Mouse (Mus musculus): ENCODE data around the gene Oscp1. TPM values are rescaled to one million over a fixed set of nuclear protein-coding genes. Genes with fewer than 3 reads are reported as not detected.

Oscp1 gene
- polyA plus RNA-seq (2012; fragmentation: generic; extraction: Trizol): 11.1 TPM
- long read RNA-seq, experiment 1, full-length matches to known transcripts: 9 of 11 reads
- long read RNA-seq, experiment 1, partial matches to known transcripts: 0 of 11 reads
- long read RNA-seq, experiment 1, other reads (novel, unspliced or antisense): 2 of 11 reads
- long read RNA-seq, experiment 2, full-length matches to known transcripts: 28 of 30 reads
- long read RNA-seq, experiment 2, partial matches to known transcripts: 0 of 30 reads
- long read RNA-seq, experiment 2, other reads (novel, unspliced or antisense): 2 of 30 reads

DNA sequence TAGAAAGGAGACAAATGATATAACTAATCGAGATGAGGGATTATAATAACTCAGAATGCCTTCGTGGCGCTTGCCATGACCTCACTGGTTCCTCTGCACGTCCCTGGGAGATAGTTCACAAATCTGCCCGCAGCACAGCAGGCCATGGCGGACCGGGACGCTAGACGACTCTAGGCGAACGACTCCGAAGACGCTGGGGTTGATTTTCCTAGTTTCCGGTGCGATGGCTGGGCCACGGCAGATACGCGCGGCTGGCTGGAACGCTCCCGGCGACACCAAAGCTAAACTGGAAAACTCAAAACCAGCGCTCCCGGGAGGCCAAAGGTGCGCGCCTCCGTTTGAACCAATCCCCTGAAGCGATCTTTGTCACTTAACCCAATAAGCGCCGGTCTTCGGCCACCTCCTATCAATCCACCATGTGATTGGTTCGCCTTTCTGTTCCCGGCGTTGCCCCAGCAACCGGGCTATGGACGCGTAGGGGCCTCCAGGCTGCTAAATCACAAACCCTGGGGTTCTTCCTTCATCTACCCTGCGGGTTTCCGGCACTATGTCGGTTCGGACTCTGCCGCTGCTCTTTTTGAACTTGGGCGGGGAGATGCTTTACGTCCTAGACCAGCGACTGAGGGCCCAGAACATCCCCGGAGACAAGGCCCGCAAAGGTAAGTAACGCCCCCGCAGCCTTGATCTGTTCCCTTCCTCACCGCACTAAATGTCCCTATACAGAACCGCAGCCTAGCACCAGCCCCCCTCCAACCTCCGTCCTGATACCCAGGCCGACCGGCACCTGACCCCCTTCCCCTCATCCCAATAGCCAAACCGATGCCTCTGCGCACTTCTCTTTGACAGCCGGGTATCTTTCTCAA, at the start of gene Oscp1:
Oscp1 (plus strand) TSS at position 432 of the 863 bp plus-strand sequence.
- Histone ChIP-seq H3K36me3 (ENCODE audit: control insufficient read depth, insufficient read depth) (peaks cover 21% of the 10 kb centered on the region), H3K79me3 (ENCODE audit: low read depth) (no peaks in the 10 kb centered on the region), H3K79me2 (ENCODE audit: control insufficient read depth, insufficient read depth) (no peaks in the 10 kb centered on the region), H3K4me3 (ENCODE audit: insufficient read depth, poor library complexity, severe bottlenecking) (peak within 1 kb of the TSS; percentile 49), H3K27me3 (ENCODE audit: control insufficient read depth, insufficient read depth, insufficient read length) (no peaks in the 10 kb centered on the region), H3ac (ENCODE audit: control insufficient read depth, insufficient read length, low read depth) (peak within 1 kb of the TSS; percentile 75)
- TF ChIP-seq MAX (IDR thresholded peaks at IDR 0.05) (no peak), MYOD1 (IDR thresholded peaks at IDR 0.05; ENCODE audit: control insufficient read depth, insufficient read length, low read depth) (no peak), CEBPB (IDR thresholded peaks at IDR 0.05; ENCODE audit: low read depth) (no peak), CTCF (IDR thresholded peaks at IDR 0.05; ENCODE audit: control insufficient read depth, insufficient read depth, insufficient read length) (no peak), FOSL1 (IDR thresholded peaks at IDR 0.05; ENCODE audit: insufficient read depth, low read length, poor library complexity, severe bottlenecking) (no peak), USF1 (IDR thresholded peaks at IDR 0.05; ENCODE audit: low read depth) (no peak), MYOG (IDR thresholded peaks at IDR 0.05; ENCODE audit: control insufficient read depth, extremely low read depth, insufficient read length) (no peak)

DNA sequence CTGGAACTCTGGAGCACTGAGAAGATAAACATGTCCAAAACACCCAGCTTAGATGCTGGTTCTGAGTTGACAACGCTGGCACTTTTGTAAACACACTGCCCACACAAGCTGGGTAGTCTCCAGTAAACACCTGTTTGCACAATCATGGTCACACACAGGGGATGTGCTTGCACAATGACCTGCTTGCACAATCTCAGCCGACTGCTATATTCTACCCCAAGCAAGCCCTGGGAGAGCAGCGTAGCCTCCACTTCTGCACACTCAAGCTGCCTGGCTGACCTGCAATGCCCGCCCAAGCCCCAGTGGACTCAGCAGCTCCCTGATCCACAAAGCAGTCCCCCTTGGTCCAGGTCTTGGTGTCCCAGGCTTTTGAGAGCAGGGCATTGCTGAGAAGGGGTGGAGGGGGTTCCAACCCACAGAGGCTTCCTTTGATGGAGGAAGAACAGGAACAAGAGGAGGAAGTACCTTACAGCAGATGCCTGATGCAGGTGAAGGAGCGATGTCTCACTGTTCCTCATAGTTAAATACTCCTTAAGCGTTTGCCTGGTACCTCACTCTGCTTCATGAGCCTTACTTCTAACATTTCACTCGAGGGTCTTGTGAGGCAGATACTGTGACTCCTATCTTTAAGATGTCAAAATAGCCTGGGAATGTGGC, 40.6 kb upstream of the Oscp1 start:
- no peaks in the 10 kb centered on the region for H3K79me3 ChIP-seq (ENCODE audit: low read depth)
- TF ChIP-seq FOSL1 (IDR thresholded peaks at IDR 0.05; ENCODE audit: insufficient read depth, low read length, poor library complexity, severe bottlenecking): no peak
- TF ChIP-seq MYOG (IDR thresholded peaks at IDR 0.05; ENCODE audit: control insufficient read depth, extremely low read depth, insufficient read length): no peak
- TF ChIP-seq USF1 (IDR thresholded peaks at IDR 0.05; ENCODE audit: low read depth): no peak
- TF ChIP-seq CTCF (IDR thresholded peaks at IDR 0.05; ENCODE audit: control insufficient read depth, insufficient read depth, insufficient read length): no peak
- TF ChIP-seq CEBPB (IDR thresholded peaks at IDR 0.05; ENCODE audit: low read depth): no peak
- no peak for TF ChIP-seq MYOD1 (IDR thresholded peaks at IDR 0.05; ENCODE audit: control insufficient read depth, insufficient read length, low read depth)
- H3K4me3 ChIP-seq (ENCODE audit: insufficient read depth, poor library complexity, severe bottlenecking): no peak overlapping the region
- H3ac ChIP-seq (ENCODE audit: control insufficient read depth, insufficient read length, low read depth): no peak overlapping the region
- no peaks in the 10 kb centered on the region for H3K79me2 ChIP-seq (ENCODE audit: control insufficient read depth, insufficient read depth)
- H3K27me3 ChIP-seq (ENCODE audit: control insufficient read depth, insufficient read depth, insufficient read length): peaks cover 48% of the 10 kb centered on the region
- H3K36me3 ChIP-seq (ENCODE audit: control insufficient read depth, insufficient read depth): no peaks in the 10 kb centered on the region

DNA sequence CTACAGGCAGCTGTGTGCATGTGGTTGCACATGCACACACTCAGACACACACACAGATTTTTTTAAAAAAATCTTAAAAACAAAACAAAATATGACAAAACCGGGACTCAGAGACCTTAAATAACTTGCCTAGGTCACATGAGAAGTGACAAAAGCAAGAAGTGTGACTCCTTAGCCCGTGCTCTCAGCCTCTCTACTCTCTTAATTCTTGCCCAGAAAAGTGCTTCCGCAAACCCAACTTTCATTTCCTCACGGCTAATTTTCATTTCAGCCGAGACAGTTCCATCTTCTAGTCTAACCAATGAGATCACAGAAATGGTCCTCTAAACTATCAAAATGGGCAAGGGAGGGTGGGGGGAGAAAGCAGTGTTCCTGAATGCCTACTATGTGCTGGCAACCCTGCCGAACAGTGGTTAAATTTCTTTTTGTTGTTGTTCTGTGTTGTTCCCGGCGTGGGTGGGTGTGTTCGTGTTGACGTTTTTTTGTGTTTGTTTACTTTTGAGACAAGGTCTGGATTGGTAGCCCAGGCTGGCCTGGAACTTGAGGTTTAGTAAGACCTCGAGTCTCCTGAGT, 39.3 kb upstream of the Oscp1 start:
- H3K36me3 ChIP-seq (ENCODE audit: control insufficient read depth, insufficient read depth): no peaks in the 10 kb centered on the region
- no peaks in the 10 kb centered on the region for H3K79me3 ChIP-seq (ENCODE audit: low read depth)
- no peak overlapping the region for H3ac ChIP-seq (ENCODE audit: control insufficient read depth, insufficient read length, low read depth)
- TF ChIP-seq CTCF (IDR thresholded peaks at IDR 0.05; ENCODE audit: control insufficient read depth, insufficient read depth, insufficient read length) (no peak), MYOG (IDR thresholded peaks at IDR 0.05; ENCODE audit: control insufficient read depth, extremely low read depth, insufficient read length) (no peak), MAX (IDR thresholded peaks at IDR 0.05) (no peak), FOSL1 (IDR thresholded peaks at IDR 0.05; ENCODE audit: insufficient read depth, low read length, poor library complexity, severe bottlenecking) (no peak), USF1 (IDR thresholded peaks at IDR 0.05; ENCODE audit: low read depth) (no peak), MYOD1 (IDR thresholded peaks at IDR 0.05; ENCODE audit: control insufficient read depth, insufficient read length, low read depth) (no peak), CEBPB (IDR thresholded peaks at IDR 0.05; ENCODE audit: low read depth) (no peak)
- H3K27me3 ChIP-seq (ENCODE audit: control insufficient read depth, insufficient read depth, insufficient read length): peaks cover 42% of the 10 kb centered on the region
- H3K79me2 ChIP-seq (ENCODE audit: control insufficient read depth, insufficient read depth): no peaks in the 10 kb centered on the region
- H3K4me3 ChIP-seq (ENCODE audit: insufficient read depth, poor library complexity, severe bottlenecking): no peak overlapping the region

DNA sequence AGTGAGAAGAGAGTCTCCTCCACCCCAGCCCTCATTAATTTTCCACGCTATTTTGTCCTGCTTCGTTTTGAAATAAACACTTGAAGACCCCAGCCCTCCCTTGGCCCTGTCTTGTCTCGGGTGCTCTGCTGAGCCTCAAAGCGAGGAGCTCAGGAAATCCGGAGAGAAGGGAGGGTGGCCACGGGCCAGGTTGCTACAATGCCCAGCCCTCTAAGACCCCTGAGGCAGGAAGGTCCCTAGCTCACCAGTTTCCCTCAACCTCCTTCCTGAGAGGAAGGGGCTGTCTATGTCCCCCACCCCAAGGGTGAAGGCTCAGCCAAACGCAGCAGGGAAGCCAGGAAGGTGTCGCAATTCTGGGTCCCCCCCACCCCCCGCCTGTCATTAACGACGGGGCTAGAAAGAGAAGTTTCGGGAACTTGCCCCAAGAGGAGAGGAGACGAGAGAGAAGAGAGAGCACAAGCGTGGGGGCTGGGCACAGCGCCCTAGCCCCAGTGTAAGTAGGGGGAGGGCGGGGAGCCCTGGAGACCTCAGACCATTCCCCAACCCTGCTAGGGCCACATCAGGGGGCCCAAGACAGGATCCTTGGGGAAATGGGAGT, 34.0 kb upstream of the Oscp1 start, which contains the start of gene Csf3r:
Csf3r (plus strand) TSS at position 248 of the 598 bp plus-strand sequence.
- peaks cover 43% of the 10 kb centered on the region for H3K27me3 ChIP-seq (ENCODE audit: control insufficient read depth, insufficient read depth, insufficient read length)

More for the DNA sequence above, 34.0 kb upstream of the Oscp1 start, which contains the start of gene Csf3r:
- no peaks in the 10 kb centered on the region for H3K79me2 ChIP-seq (ENCODE audit: control insufficient read depth, insufficient read depth)
- no peaks in the 10 kb centered on the region for H3K36me3 ChIP-seq (ENCODE audit: control insufficient read depth, insufficient read depth)
- TF ChIP-seq MYOD1 (IDR thresholded peaks at IDR 0.05; ENCODE audit: control insufficient read depth, insufficient read length, low read depth) (no peak), USF1 (IDR thresholded peaks at IDR 0.05; ENCODE audit: low read depth) (no peak), CTCF (IDR thresholded peaks at IDR 0.05; ENCODE audit: control insufficient read depth, insufficient read depth, insufficient read length) (no peak), CEBPB (IDR thresholded peaks at IDR 0.05; ENCODE audit: low read depth) (no peak), MAX (IDR thresholded peaks at IDR 0.05) (no peak), MYOG (IDR thresholded peaks at IDR 0.05; ENCODE audit: control insufficient read depth, extremely low read depth, insufficient read length) (no peak), FOSL1 (IDR thresholded peaks at IDR 0.05; ENCODE audit: insufficient read depth, low read length, poor library complexity, severe bottlenecking) (no peak)
- no peak within 1 kb of the TSS for H3K4me3 ChIP-seq (ENCODE audit: insufficient read depth, poor library complexity, severe bottlenecking)
- no peaks in the 10 kb centered on the region for H3K79me3 ChIP-seq (ENCODE audit: low read depth)
- H3ac ChIP-seq (ENCODE audit: control insufficient read depth, insufficient read length, low read depth): no peak within 1 kb of the TSS

Data from C2C12 (cell line).